Comparison of ENCODE assay signal across 8 mouse cellular contexts in the genomic region with DNA sequence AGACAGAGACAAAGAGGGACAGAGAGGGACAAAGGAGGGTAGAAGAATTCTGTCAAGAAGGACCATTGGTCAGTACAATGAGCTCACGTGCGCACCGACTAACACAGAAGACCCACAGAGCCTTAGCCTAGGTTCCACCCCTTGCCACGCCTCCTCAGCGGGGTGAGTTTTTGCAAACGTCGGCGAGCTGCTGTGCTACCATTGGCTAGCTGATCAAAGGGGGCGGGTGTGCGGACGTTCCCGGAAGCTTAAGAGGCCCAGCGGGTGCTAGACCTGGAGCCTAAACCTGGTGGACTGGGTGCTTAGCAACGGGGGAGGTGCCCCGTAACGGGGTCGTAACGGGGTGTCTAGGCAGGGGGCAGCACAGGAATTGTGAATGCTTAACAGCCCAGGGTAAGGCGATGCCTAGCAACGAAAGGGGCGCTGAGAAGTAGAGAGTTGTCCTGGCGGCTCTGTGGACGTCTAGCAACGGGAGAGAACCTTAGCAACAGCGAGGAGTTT. TPM values are rescaled to one million over a fixed set of nuclear protein-coding genes. Genes with fewer than 3 reads are reported as not detected.
DNase-seq lines count a peak whose midpoint lies in the region; ATAC-seq and TF ChIP-seq lines count a peak whose summit lies in the region.

Gene Coq8b, plus strand, starts transcription at position 243 of the 501 bp plus-strand sequence.

- peak; percentile 94 for ATAC-seq in embryonic facial prominence, embryonic 14.5 days (ENCODE audit: low read depth)
- ATAC-seq in limb, embryonic 13.5 days (ENCODE audit: low FRiP score, low read depth) = peak; percentile 92
- ATAC-seq in midbrain, embryonic 16.5 days = peak; percentile 92

- WGBS in embryonic facial prominence, embryonic 14.5 days = 2% methylated on average over 25 of the region's 25 CpGs
- WGBS in heart, adult 2 months = under 1% methylated on average over 25 of the region's 25 CpGs
- WGBS in limb, embryonic 13.5 days = under 1% methylated on average over 25 of the region's 25 CpGs
- WGBS in midbrain, embryonic 16.5 days = under 1% methylated on average over 25 of the region's 25 CpGs

- TF ChIP-seq CTCF in heart, adult 2 months (IDR thresholded peaks at IDR 0.05) = peak; percentile 28; the same call in 1 of the 2 replicates

- H3K9me3 ChIP-seq in embryonic facial prominence, embryonic 14.5 days (ENCODE audit: control insufficient read depth, low read length) = no peaks in the 10 kb centered on the region
- no peaks in the 10 kb centered on the region; the same call in 1 of the 2 replicates for H3K9me3 ChIP-seq in limb, embryonic 13.5 days
- no peaks in the 10 kb centered on the region for H3K9me3 ChIP-seq in midbrain, embryonic 16.5 days (replicated peaks; ENCODE audit: control insufficient read depth, low read length, poor library complexity, severe bottlenecking)

- peak within 1 kb of the TSS; percentile 81 for H3K27ac ChIP-seq in embryonic facial prominence, embryonic 14.5 days (replicated peaks; ENCODE audit: low read depth, low read length)
- peak within 1 kb of the TSS; percentile 69 for H3K27ac ChIP-seq in heart, adult 2 months
- H3K27ac ChIP-seq in limb, embryonic 13.5 days = peak within 1 kb of the TSS; percentile 88
- peak within 1 kb of the TSS; percentile 87 for H3K27ac ChIP-seq in midbrain, embryonic 16.5 days (ENCODE audit: low read length)

- peak; percentile 68; the same call in 1 of the 2 replicates for TF ChIP-seq POLR2A in heart, adult 2 months (IDR thresholded peaks at IDR 0.05; ENCODE audit: insufficient read depth, low read depth, low read length)

- TF ChIP-seq EP300 in heart, adult 2 months (IDR thresholded peaks at IDR 0.05; ENCODE audit: insufficient read depth, low read depth, low read length) = 0 out of 2 replicates have a peak, but pooled peaks have one; percentile 32

- peaks cover 8% of the 10 kb centered on the region; the same call in 1 of the 2 replicates for H3K36me3 ChIP-seq in embryonic facial prominence, embryonic 14.5 days (ENCODE audit: control insufficient read depth, insufficient read depth, low read length)
- no peaks in the 10 kb centered on the region for H3K36me3 ChIP-seq in heart, adult 2 months (ENCODE audit: control insufficient read depth, insufficient read depth, low read length)
- peaks cover 3% of the 10 kb centered on the region for H3K36me3 ChIP-seq in limb, embryonic 13.5 days
- no peaks in the 10 kb centered on the region for H3K36me3 ChIP-seq in midbrain, embryonic 16.5 days (ENCODE audit: control insufficient read depth, insufficient read depth, low read length)

- H3K27me3 ChIP-seq in embryonic facial prominence, embryonic 14.5 days (replicated peaks; ENCODE audit: control insufficient read depth, insufficient read depth, low read length) = no peaks in the 10 kb centered on the region
- no peaks in the 10 kb centered on the region for H3K27me3 ChIP-seq in heart, adult 2 months (ENCODE audit: control insufficient read depth, insufficient read depth, low read length)
- no peaks in the 10 kb centered on the region for H3K27me3 ChIP-seq in limb, embryonic 13.5 days
- H3K27me3 ChIP-seq in midbrain, embryonic 16.5 days (ENCODE audit: control insufficient read depth, insufficient read depth, low read depth, low read length) = no peaks in the 10 kb centered on the region

- peak within 1 kb of the TSS; percentile 50 for H3K4me3 ChIP-seq in embryonic facial prominence, embryonic 14.5 days (ENCODE audit: low read depth, low read length)
- peak within 1 kb of the TSS; percentile 77 for H3K4me3 ChIP-seq in heart, adult 2 months
- H3K4me3 ChIP-seq in limb, embryonic 13.5 days = peak within 1 kb of the TSS; percentile 55
- peak within 1 kb of the TSS; percentile 66 for H3K4me3 ChIP-seq in midbrain, embryonic 16.5 days (ENCODE audit: low read depth, low read length)

- H3K4me1 ChIP-seq in embryonic facial prominence, embryonic 14.5 days (ENCODE audit: control insufficient read depth, insufficient read depth, low read length) = peaks cover 10% of the 10 kb centered on the region; the same call in 1 of the 2 replicates
- peaks cover 3% of the 10 kb centered on the region for H3K4me1 ChIP-seq in heart, adult 2 months (ENCODE audit: control insufficient read depth, insufficient read depth, low read length)
- peaks cover 15% of the 10 kb centered on the region for H3K4me1 ChIP-seq in limb, embryonic 13.5 days
- peaks cover 19% of the 10 kb centered on the region for H3K4me1 ChIP-seq in midbrain, embryonic 16.5 days (ENCODE audit: control insufficient read depth, insufficient read depth, low read length)

- H3K4me2 ChIP-seq in embryonic facial prominence, embryonic 14.5 days (ENCODE audit: low read depth, low read length) = peak within 1 kb of the TSS; percentile 69
- H3K4me2 ChIP-seq in limb, embryonic 13.5 days (replicated peaks) = peak within 1 kb of the TSS; percentile 77
- peak within 1 kb of the TSS; percentile 91 for H3K4me2 ChIP-seq in midbrain, embryonic 16.5 days (ENCODE audit: low read length)

- intact Hi-C loops in heart, adult 2 months (cut with DNase I) = loop anchor here (1.0 kb wide), 1 partner anchor 25 kb away; the partner anchor contains the start of gene Numbl

- peak; percentile 95 for DNase-seq in 3T3-L1 (ENCODE audit: low read depth, low spot score)
- peak; percentile 76 to 91 for DNase-seq in adrenal gland, postnatal 4 days (ENCODE audit: low spot score in 2 of 2)
- DNase-seq in embryonic facial prominence, embryonic 14.5 days (ENCODE audit: low spot score) = peak; percentile 98
- DNase-seq in heart, adult 2 months = peak; percentile 93 to 95
- peak; percentile 96 for DNase-seq in kidney, adult 8-10 months
- peak; percentile 81 to 94 for DNase-seq in spleen, postnatal 10 days (ENCODE audit: low spot score in 2 of 2)

- peak within 1 kb of the TSS; percentile 66 for H3K9ac ChIP-seq in embryonic facial prominence, embryonic 14.5 days (ENCODE audit: low read depth, low read length)
- H3K9ac ChIP-seq in heart, adult 2 months (ENCODE audit: low read depth, low read length) = peak within 1 kb of the TSS; percentile 82
- peak within 1 kb of the TSS; percentile 63 for H3K9ac ChIP-seq in limb, embryonic 13.5 days
- peak within 1 kb of the TSS; percentile 69 for H3K9ac ChIP-seq in midbrain, embryonic 16.5 days (ENCODE audit: low read depth, low read length)

- H3K79me2 ChIP-seq in heart, adult 2 months (replicated peaks; ENCODE audit: control insufficient read depth, insufficient read depth, low read length) = no peaks in the 10 kb centered on the region

RNA-seq across cellular contexts. Expression of gene Coq8b, which starts in this region (rescaled TPM):
- total RNA-seq in adrenal gland, postnatal 4 days (2021) = 10 to 100 TPM; 37.1 to 42.0 TPM
- polyA plus RNA-seq in embryonic facial prominence, embryonic 14.5 days (2014; fragmentation: Nextera tagmentation; extraction: Ambion mirVana) = 16.8 and 18.2 TPM in 2 replicates
- 1 to 10 TPM; 7.5 to 8.3 TPM for total RNA-seq in heart, adult 2 months (2021)
- 11.6 and 19.4 TPM in 2 replicates for polyA plus RNA-seq in heart, adult 2 months (2012; rRNA removed)
- 17.7 and 18.5 TPM in 2 replicates for polyA plus RNA-seq in limb, embryonic 13.5 days (2015; fragmentation: Nextera tagmentation; extraction: Ambion mirVana)
- 21.1 and 23.7 TPM in 2 replicates for polyA plus RNA-seq in midbrain, embryonic 16.5 days (2015; fragmentation: Nextera tagmentation; extraction: Ambion mirVana)

Comparison
In these comparisons a context has a peak if more than half of its experiments do, and no peak if none do; other contexts are left out.
1. Peak in every context shown above with its lines: DNase-seq, ATAC-seq, H3K4me3 ChIP-seq and H3K27ac ChIP-seq.
2. RNA of gene Coq8b (total RNA-seq): 37.1 to 42.0 TPM in adrenal gland, postnatal 4 days; 7.5 to 8.3 TPM in heart, adult 2 months; every median in the first group is over 4 times any median in the second.